Mouse (Mus musculus): ENCODE measurements at regions not wholly inside any gene's neighbourhood (a gene's known extent, or its start where the extent isn't known, plus 50 kb on each side); places are given as distances from the start of the nearest gene placed in this dataset.

DNA sequence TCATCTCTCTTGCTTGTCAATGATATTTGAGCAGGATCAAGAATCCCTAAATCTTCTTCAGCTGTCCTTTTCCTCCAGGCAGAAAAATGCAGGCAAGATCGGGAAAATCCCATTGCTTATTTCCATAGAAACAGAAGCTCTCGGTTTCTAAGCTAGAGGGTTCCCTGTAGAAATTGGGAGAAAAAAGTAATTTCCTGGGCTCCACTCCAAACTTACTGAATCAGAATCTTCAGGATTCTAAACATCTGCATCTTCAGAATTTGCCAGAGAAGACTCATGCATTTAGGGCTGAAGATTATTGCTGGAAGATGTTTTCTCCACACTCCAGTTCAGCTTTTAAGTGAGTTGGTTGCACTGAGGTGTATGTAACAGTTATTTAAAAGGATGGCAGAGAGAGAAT, 187.6 kb upstream of the Hs3st4 start:
- H3K4me1 ChIP-seq (ENCODE audit: control insufficient read depth, insufficient read depth, low read depth, low read length), result no peaks in the 10 kb centered on the region
- 54% methylated on average over 2 of the region's 2 CpGs for WGBS
- no peak overlapping the region for H3K4me2 ChIP-seq (ENCODE audit: low read length)
- no peaks in the 10 kb centered on the region for H3K36me3 ChIP-seq (ENCODE audit: control insufficient read depth, insufficient read depth, low read length)
- ATAC-seq, result no peak
- no peaks in the 10 kb centered on the region for H3K9me3 ChIP-seq (ENCODE audit: control insufficient read depth, low read length)
- H3K9ac ChIP-seq (ENCODE audit: low read depth, low read length), result no peak overlapping the region
- no peak overlapping the region for H3K4me3 ChIP-seq (ENCODE audit: low read length)
- H3K27ac ChIP-seq (ENCODE audit: low read depth, low read length), result no peak overlapping the region
- no peaks in the 10 kb centered on the region for H3K27me3 ChIP-seq (replicated peaks; ENCODE audit: control insufficient read depth, insufficient read depth, low read length)

GRCm38 (mm10) chr7:123796096-123796495, 186.6 kb upstream of the Hs3st4 start:
- WGBS, result 71% methylated on average over 3 of the region's 3 CpGs
- no peak overlapping the region for H3K9ac ChIP-seq (ENCODE audit: low read depth, low read length)
- no peak for ATAC-seq
- no peak overlapping the region for H3K4me3 ChIP-seq (ENCODE audit: low read length)
- no peaks in the 10 kb centered on the region for H3K36me3 ChIP-seq (ENCODE audit: control insufficient read depth, insufficient read depth, low read length)
- H3K9me3 ChIP-seq (ENCODE audit: control insufficient read depth, low read length), result no peaks in the 10 kb centered on the region
- H3K4me2 ChIP-seq (ENCODE audit: low read length), result no peak overlapping the region
- no peaks in the 10 kb centered on the region for H3K4me1 ChIP-seq (ENCODE audit: control insufficient read depth, insufficient read depth, low read depth, low read length)
- H3K27me3 ChIP-seq (replicated peaks; ENCODE audit: control insufficient read depth, insufficient read depth, low read length), result no peaks in the 10 kb centered on the region
- no peak overlapping the region for H3K27ac ChIP-seq (ENCODE audit: low read depth, low read length)

DNA sequence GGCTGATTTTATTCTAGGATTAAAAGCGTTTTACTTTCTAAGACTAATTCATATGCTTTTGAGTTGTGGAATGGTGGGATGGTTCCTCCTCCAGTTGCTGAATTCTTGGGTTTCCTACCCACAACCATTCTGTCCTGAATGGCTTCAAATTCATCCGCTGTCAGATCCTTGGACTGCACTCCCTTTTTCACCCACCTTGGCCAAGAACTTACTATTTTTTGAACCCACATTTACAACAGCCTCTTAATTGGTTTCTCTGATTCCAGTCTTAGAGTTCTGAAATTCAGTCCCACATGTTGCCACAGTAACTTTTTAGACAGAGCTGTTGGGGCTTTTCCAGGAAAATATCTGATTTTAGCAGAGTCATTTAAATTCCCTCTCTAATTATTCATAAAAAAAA, 177.0 kb upstream of the Hs3st4 start:
- WGBS, result 86% methylated on average over 2 of the region's 2 CpGs
- no peak for ATAC-seq

GRCm38 (mm10) chr7:123823976-123824375, 158.7 kb upstream of the Hs3st4 start:
- H3K9ac ChIP-seq (ENCODE audit: low read depth, low read length), result no peak overlapping the region
- no peak overlapping the region for H3K4me2 ChIP-seq (ENCODE audit: low read length)
- H3K27me3 ChIP-seq (replicated peaks; ENCODE audit: control insufficient read depth, insufficient read depth, low read length), result no peaks in the 10 kb centered on the region
- H3K4me3 ChIP-seq (ENCODE audit: low read length), result no peak overlapping the region
- H3K4me1 ChIP-seq (ENCODE audit: control insufficient read depth, insufficient read depth, low read depth, low read length), result no peaks in the 10 kb centered on the region
- no peak for ATAC-seq
- H3K9me3 ChIP-seq (ENCODE audit: control insufficient read depth, low read length), result no peaks in the 10 kb centered on the region; the same call in 1 of the 2 replicates
- no peak overlapping the region for H3K27ac ChIP-seq (ENCODE audit: low read depth, low read length)
- H3K36me3 ChIP-seq (ENCODE audit: control insufficient read depth, insufficient read depth, low read length), result no peaks in the 10 kb centered on the region
- 94% methylated on average over 4 of the region's 4 CpGs for WGBS

More for the DNA sequence above, 177.0 kb upstream of the Hs3st4 start:
- Histone ChIP-seq H3K4me1 (ENCODE audit: control insufficient read depth, insufficient read depth, low read depth, low read length) (no peaks in the 10 kb centered on the region), H3K4me3 (ENCODE audit: low read length) (no peak overlapping the region), H3K27me3 (replicated peaks; ENCODE audit: control insufficient read depth, insufficient read depth, low read length) (no peaks in the 10 kb centered on the region), H3K27ac (ENCODE audit: low read depth, low read length) (no peak overlapping the region), H3K9ac (ENCODE audit: low read depth, low read length) (no peak overlapping the region), H3K4me2 (ENCODE audit: low read length) (no peak overlapping the region), H3K9me3 (ENCODE audit: control insufficient read depth, low read length) (no peaks in the 10 kb centered on the region), H3K36me3 (ENCODE audit: control insufficient read depth, insufficient read depth, low read length) (no peaks in the 10 kb centered on the region)

DNA sequence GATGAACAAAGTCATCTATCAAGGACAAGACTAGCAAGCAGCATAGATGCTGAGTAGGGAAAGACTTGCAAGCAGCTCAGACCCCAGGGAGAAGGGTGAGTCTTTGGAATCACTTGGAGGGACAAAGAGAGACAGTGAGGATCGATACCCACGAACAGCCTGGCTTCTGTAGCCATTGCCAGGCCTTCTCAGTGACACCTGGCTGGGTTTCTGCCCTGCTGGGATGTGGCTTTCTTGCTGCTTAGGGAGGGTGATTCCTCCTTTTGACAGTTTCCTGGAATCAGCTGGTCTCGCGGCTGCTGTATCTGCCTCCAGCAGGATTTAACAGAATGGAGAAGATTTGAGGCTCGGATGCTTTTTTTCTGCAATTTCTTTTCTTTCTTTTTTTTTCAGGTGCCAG, 156.3 kb upstream of the Hs3st4 start:
- ATAC-seq, result no peak
- H3K4me2 ChIP-seq (ENCODE audit: low read length), result no peak overlapping the region
- 67% methylated on average over 5 of the region's 5 CpGs for WGBS
- H3K4me3 ChIP-seq (ENCODE audit: low read length), result no peak overlapping the region
- H3K27ac ChIP-seq (ENCODE audit: low read depth, low read length), result no peak overlapping the region
- H3K9ac ChIP-seq (ENCODE audit: low read depth, low read length), result no peak overlapping the region
- no peaks in the 10 kb centered on the region for H3K27me3 ChIP-seq (replicated peaks; ENCODE audit: control insufficient read depth, insufficient read depth, low read length)
- H3K9me3 ChIP-seq (ENCODE audit: control insufficient read depth, low read length), result no peaks in the 10 kb centered on the region; the same call in 1 of the 2 replicates
- no peaks in the 10 kb centered on the region for H3K36me3 ChIP-seq (ENCODE audit: control insufficient read depth, insufficient read depth, low read length)
- H3K4me1 ChIP-seq (ENCODE audit: control insufficient read depth, insufficient read depth, low read depth, low read length), result no peaks in the 10 kb centered on the region

DNA sequence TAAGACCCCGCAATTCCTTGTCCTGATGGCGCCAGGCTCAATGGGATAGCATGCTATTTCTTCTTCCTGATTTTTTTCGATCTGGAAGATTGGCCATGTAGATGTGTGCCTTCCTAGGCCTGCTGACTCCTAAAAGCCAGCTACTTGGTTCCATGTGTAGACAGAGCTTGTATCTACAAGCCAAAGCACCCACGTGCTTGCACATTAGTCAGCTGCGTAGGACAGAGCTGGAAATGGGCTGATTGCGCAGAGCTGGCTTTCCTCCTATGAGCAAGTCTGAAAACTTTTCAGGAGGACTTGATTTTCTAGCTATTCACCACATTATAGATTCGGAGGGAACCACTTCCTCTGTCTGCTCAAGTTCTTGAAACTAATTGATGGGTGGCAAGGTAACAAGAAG, 140.1 kb upstream of the Hs3st4 start:
- no peak for ATAC-seq
- 91% methylated on average over 7 of the region's 7 CpGs for whole genome bisulfite sequencing
- Histone ChIP-seq H3K9ac (ENCODE audit: low read depth, low read length) (no peak overlapping the region), H3K4me3 (ENCODE audit: low read length) (no peak overlapping the region), H3K27ac (ENCODE audit: low read depth, low read length) (no peak overlapping the region), H3K27me3 (replicated peaks; ENCODE audit: control insufficient read depth, insufficient read depth, low read length) (no peaks in the 10 kb centered on the region), H3K9me3 (ENCODE audit: control insufficient read depth, low read length) (no peaks in the 10 kb centered on the region), H3K36me3 (ENCODE audit: control insufficient read depth, insufficient read depth, low read length) (no peaks in the 10 kb centered on the region), H3K4me2 (ENCODE audit: low read length) (no peak overlapping the region), H3K4me1 (ENCODE audit: control insufficient read depth, insufficient read depth, low read depth, low read length) (no peaks in the 10 kb centered on the region)

- no peak for ATAC-seq
- Histone ChIP-seq H3K9me3 (ENCODE audit: control insufficient read depth, low read length) (no peaks in the 10 kb centered on the region), H3K4me2 (ENCODE audit: low read length) (no peak overlapping the region), H3K4me3 (ENCODE audit: low read length) (no peak overlapping the region), H3K27ac (ENCODE audit: low read depth, low read length) (no peak overlapping the region), H3K27me3 (replicated peaks; ENCODE audit: control insufficient read depth, insufficient read depth, low read length) (no peaks in the 10 kb centered on the region), H3K9ac (ENCODE audit: low read depth, low read length) (no peak overlapping the region), H3K36me3 (ENCODE audit: control insufficient read depth, insufficient read depth, low read length) (no peaks in the 10 kb centered on the region), H3K4me1 (ENCODE audit: control insufficient read depth, insufficient read depth, low read depth, low read length) (no peaks in the 10 kb centered on the region)
- whole genome bisulfite sequencing, result 87% methylated on average over 4 of the region's 4 CpGs
Observed at GRCm38 (mm10) chr7:123847081-123847480, 135.6 kb upstream of the Hs3st4 start.

DNA sequence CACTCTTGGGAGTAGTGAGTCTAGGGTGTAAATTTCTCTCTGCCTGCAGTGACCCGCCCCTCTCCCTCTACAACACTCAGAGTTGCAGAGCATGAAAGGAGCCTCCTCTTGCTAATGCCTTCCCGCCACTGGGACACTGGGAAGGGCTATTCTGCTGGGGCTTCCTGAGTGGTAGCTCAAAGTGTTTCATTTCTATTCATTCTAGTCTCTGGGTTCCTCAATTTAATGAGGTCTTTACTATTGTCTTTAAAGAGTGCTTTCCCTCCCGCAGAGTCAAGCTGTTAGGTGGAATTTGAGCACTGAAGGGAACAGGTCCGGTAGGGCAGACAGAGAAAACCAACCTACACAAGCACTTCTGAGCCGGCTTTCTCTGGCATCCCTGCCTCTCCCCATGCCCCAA, 134.0 kb upstream of the Hs3st4 start:
- Histone ChIP-seq H3K27me3 (replicated peaks; ENCODE audit: control insufficient read depth, insufficient read depth, low read length) (no peaks in the 10 kb centered on the region), H3K4me3 (ENCODE audit: low read length) (no peak overlapping the region), H3K4me1 (ENCODE audit: control insufficient read depth, insufficient read depth, low read depth, low read length) (no peaks in the 10 kb centered on the region), H3K4me2 (ENCODE audit: low read length) (no peak overlapping the region), H3K9me3 (ENCODE audit: control insufficient read depth, low read length) (no peaks in the 10 kb centered on the region), H3K9ac (ENCODE audit: low read depth, low read length) (no peak overlapping the region), H3K36me3 (ENCODE audit: control insufficient read depth, insufficient read depth, low read length) (no peaks in the 10 kb centered on the region), H3K27ac (ENCODE audit: low read depth, low read length) (no peak overlapping the region)
- 31% methylated on average over 5 of the region's 5 CpGs for WGBS
- no peak for ATAC-seq

- Histone ChIP-seq H3K9me3 (ENCODE audit: control insufficient read depth, low read length) (no peaks in the 10 kb centered on the region), H3K4me2 (ENCODE audit: low read length) (no peak overlapping the region), H3K9ac (ENCODE audit: low read depth, low read length) (no peak overlapping the region), H3K27ac (ENCODE audit: low read depth, low read length) (no peak overlapping the region), H3K27me3 (replicated peaks; ENCODE audit: control insufficient read depth, insufficient read depth, low read length) (no peaks in the 10 kb centered on the region), H3K4me3 (ENCODE audit: low read length) (no peak overlapping the region), H3K36me3 (ENCODE audit: control insufficient read depth, insufficient read depth, low read length) (no peaks in the 10 kb centered on the region), H3K4me1 (ENCODE audit: control insufficient read depth, insufficient read depth, low read depth, low read length) (no peaks in the 10 kb centered on the region)
- ATAC-seq, result no peak
- 60% methylated on average over 3 of the region's 3 CpGs for WGBS
Observed at GRCm38 (mm10) chr7:123849220-123849619, 133.4 kb upstream of the Hs3st4 start.
